Comparison of ENCODE assay signal across 8 mouse cellular contexts in genomic region chr7:30321539-30322284, GRCm38 (mm10). TPM values are rescaled to one million over a fixed set of nuclear protein-coding genes. Genes with fewer than 3 reads are reported as not detected.
DNase-seq lines count a peak whose midpoint lies in the region; ATAC-seq and TF ChIP-seq lines count a peak whose summit lies in the region.

Gene E130208F15Rik (plus strand): TSS chr7:30321740.

- H3K27ac ChIP-seq in MEL (ENCODE audit: control insufficient read depth, low read depth, low read length) = peak within 1 kb of the TSS; percentile 85
- peak within 1 kb of the TSS; percentile 76; the same call in 1 of the 2 replicates for H3K27ac ChIP-seq in forebrain, embryonic 14.5 days (ENCODE audit: low read depth, low read length)
- H3K27ac ChIP-seq in layer of hippocampus, adult 2 months = peak within 1 kb of the TSS; percentile 96
- peak within 1 kb of the TSS; percentile 90 for H3K27ac ChIP-seq in lung, embryonic 16.5 days (ENCODE audit: low read length)

- TF ChIP-seq CTCF in MEL (IDR thresholded peaks at IDR 0.05 in 2 of 3, conservative IDR thresholded peaks at IDR 0.05 in 1 of 3; ENCODE audit: control insufficient read depth in 1 of 3, insufficient read depth in 1 of 3, low read depth in 2 of 3, low read length in 3 of 3, poor library complexity in 1 of 3, severe bottlenecking in 1 of 3) = no peak
- no peak for TF ChIP-seq CTCF in layer of hippocampus, adult 2 months (conservative IDR thresholded peaks at IDR 0.05)

- no peak for TF ChIP-seq EP300 in MEL (IDR thresholded peaks at IDR 0.05; ENCODE audit: low read depth in 1 of 2, low read length in 2 of 2)

- intact Hi-C loops in heart, postnatal 25 days (cut with DNase I) = no loop called here

- peaks cover 7% of the 10 kb centered on the region; the same call in 1 of the 2 replicates for H3K79me2 ChIP-seq in MEL (ENCODE audit: control insufficient read depth, insufficient read depth, low read length, poor library complexity)

- under 1% methylated on average over 63 of the region's 63 CpGs for whole genome bisulfite sequencing in forebrain, embryonic 14.5 days
- WGBS in lung, embryonic 16.5 days = under 1% methylated on average over 63 of the region's 63 CpGs

- peak within 1 kb of the TSS; percentile 89 for H3K9ac ChIP-seq in MEL (ENCODE audit: control insufficient read depth, low read depth, low read length, poor library complexity, severe bottlenecking)
- H3K9ac ChIP-seq in forebrain, embryonic 14.5 days (ENCODE audit: low read length) = peak within 1 kb of the TSS; percentile 89
- peak within 1 kb of the TSS; percentile 91 for H3K9ac ChIP-seq in lung, embryonic 16.5 days (ENCODE audit: low read length)

- peaks cover 0 to 10% of the 10 kb centered on the region in 2 experiments; a peak in 2 of 4 replicates for H3K36me3 ChIP-seq in MEL (ENCODE audit: control insufficient read depth in 1 of 2, insufficient read depth in 2 of 2, low read length in 2 of 2)
- H3K36me3 ChIP-seq in forebrain, embryonic 14.5 days (ENCODE audit: control insufficient read depth, insufficient read depth, low read length) = no peaks in the 10 kb centered on the region
- no peaks in the 10 kb centered on the region for H3K36me3 ChIP-seq in lung, embryonic 16.5 days (ENCODE audit: control insufficient read depth, insufficient read depth, low read length)

- peak within 1 kb of the TSS; percentile 67 for H3K4me2 ChIP-seq in forebrain, embryonic 14.5 days (ENCODE audit: low read length)
- H3K4me2 ChIP-seq in lung, embryonic 16.5 days (ENCODE audit: low read depth, low read length) = peak within 1 kb of the TSS; percentile 88

- peak in 1 of 2 experiments; percentile 63; a peak in 3 of 4 replicates for TF ChIP-seq POLR2A in MEL (IDR thresholded peaks at IDR 0.05; ENCODE audit: control insufficient read depth in 1 of 2, insufficient read depth in 1 of 2, low read depth in 1 of 2, low read length in 2 of 2, poor library complexity in 1 of 2)

- peak; percentile 95 for DNase-seq in MEL (ENCODE audit: low read depth, low spot score)
- peak; percentile 83 for DNase-seq in c-Kit-positive CD71-positive TER-119-positive erythroid progenitor cells, embryonic 14.5 days (ENCODE audit: low spot score)
- peak; percentile 72 for DNase-seq in forebrain, embryonic 14.5 days (ENCODE audit: low spot score)
- DNase-seq in heart, postnatal 25 days (ENCODE audit: low spot score) = peak; percentile 51
- peak; percentile 66 to 82 for DNase-seq in layer of hippocampus, adult 2 months (ENCODE audit: low spot score in 2 of 2)
- DNase-seq in ovary, postnatal 14 days (ENCODE audit: low spot score) = peak; percentile 29
- DNase-seq in thymus, postnatal 14 days = peak; percentile 82

- ATAC-seq in forebrain, embryonic 14.5 days = peak; percentile 75
- ATAC-seq in lung, embryonic 16.5 days (ENCODE audit: low read depth) = peak; percentile 64

- no peaks in the 10 kb centered on the region for H3K9me3 ChIP-seq in MEL (replicated peaks; ENCODE audit: insufficient read depth, low read length)
- H3K9me3 ChIP-seq in forebrain, embryonic 14.5 days (replicated peaks; ENCODE audit: control insufficient read depth, low read length) = no peaks in the 10 kb centered on the region
- peaks cover 4% of the 10 kb centered on the region; the same call in 1 of the 2 replicates for H3K9me3 ChIP-seq in lung, embryonic 16.5 days (ENCODE audit: control insufficient read depth, low read length)

- no peak for TF ChIP-seq RAD21 in MEL (IDR thresholded peaks at IDR 0.05; ENCODE audit: low read depth, low read length)

- H3K27me3 ChIP-seq in MEL (ENCODE audit: control insufficient read depth in 1 of 2, insufficient read depth in 2 of 2, low read length in 2 of 2) = no peaks in the 10 kb centered on the region
- no peaks in the 10 kb centered on the region for H3K27me3 ChIP-seq in forebrain, embryonic 14.5 days (replicated peaks; ENCODE audit: control insufficient read depth, insufficient read depth, low read length)
- H3K27me3 ChIP-seq in lung, embryonic 16.5 days (ENCODE audit: control insufficient read depth, insufficient read depth, low read depth, low read length) = no peaks in the 10 kb centered on the region

- peaks cover 0 to 7% of the 10 kb centered on the region in 2 experiments; a peak in 2 of 4 replicates for H3K4me1 ChIP-seq in MEL (ENCODE audit: control insufficient read depth in 1 of 2, insufficient read depth in 2 of 2, low read length in 2 of 2)
- peaks cover 2% of the 10 kb centered on the region; the same call in 1 of the 2 replicates for H3K4me1 ChIP-seq in forebrain, embryonic 14.5 days (ENCODE audit: control insufficient read depth, insufficient read depth, low read length)
- peaks cover 12% of the 10 kb centered on the region for H3K4me1 ChIP-seq in lung, embryonic 16.5 days (replicated peaks; ENCODE audit: control insufficient read depth, insufficient read depth, low read length)

- H3K4me3 ChIP-seq in MEL (ENCODE audit: control insufficient read depth in 1 of 2, insufficient read depth in 1 of 2, low read depth in 2 of 2, low read length in 2 of 2) = peak within 1 kb of the TSS; percentile 78 to 79
- peak within 1 kb of the TSS; percentile 87 for H3K4me3 ChIP-seq in forebrain, embryonic 14.5 days (ENCODE audit: low read depth, low read length)
- peak within 1 kb of the TSS; percentile 91 for H3K4me3 ChIP-seq in layer of hippocampus, adult 2 months
- H3K4me3 ChIP-seq in lung, embryonic 16.5 days (ENCODE audit: low read length) = peak within 1 kb of the TSS; percentile 85

TF ChIP-seq in MEL, 35 proteins besides CTCF, POLR2A, EP300 and RAD21:
- TF ChIP-seq MYC (IDR thresholded peaks at IDR 0.05; ENCODE audit: low read depth, low read length) (0 out of 2 replicates have a peak, but pooled peaks have one; percentile 38), MEF2A (IDR thresholded peaks at IDR 0.05; ENCODE audit: extremely low read depth, insufficient replicate concordance, low read depth, low read length, poor library complexity, severe bottlenecking) (no peak), TBP (IDR thresholded peaks at IDR 0.05; ENCODE audit: low read depth, low read length) (peak; percentile 61; the same call in 1 of the 2 replicates), ZMIZ1 (IDR thresholded peaks at IDR 0.05; ENCODE audit: low read depth, low read length) (0 out of 2 replicates have a peak, but pooled peaks have one; percentile 16), GABPA (IDR thresholded peaks at IDR 0.05; ENCODE audit: low read depth, low read length) (no peak), BHLHE40 (IDR thresholded peaks at IDR 0.05; ENCODE audit: borderline replicate concordance, low read depth, low read length) (no peak), ZC3H11A (IDR thresholded peaks at IDR 0.05; ENCODE audit: low read depth, low read length) (no peak), NRF1 (IDR thresholded peaks at IDR 0.05; ENCODE audit: insufficient read depth, low read depth, low read length, poor library complexity, severe bottlenecking) (0 out of 2 replicates have a peak, but pooled peaks have one; percentile 32), USF2 (IDR thresholded peaks at IDR 0.05; ENCODE audit: borderline replicate concordance in 1 of 2, insufficient read depth in 1 of 2, low read depth in 1 of 2, low read length in 2 of 2) (no peak), POLR2AphosphoS5 (IDR thresholded peaks at IDR 0.05; ENCODE audit: borderline replicate concordance, low read depth, low read length) (0 out of 2 replicates have a peak, but pooled peaks have one; percentile 28), CHD1 (IDR thresholded peaks at IDR 0.05; ENCODE audit: low read depth, low read length) (no peak), TCF12 (IDR thresholded peaks at IDR 0.05; ENCODE audit: low read depth, low read length) (0 out of 2 replicates have a peak, but pooled peaks have one; percentile 10)

RNA-seq across cellular contexts. Expression of gene E130208F15Rik, which starts in this region (rescaled TPM):
- 0.92 and 0.96 TPM in 2 replicates for total RNA-seq in MEL (2012; rRNA removed)
- 1 to 10 TPM in 1 of 2 experiments, not detected in 1; 3.2 TPM for polyA plus RNA-seq in MEL (2012; ENCODE audit: insufficient read depth in 1 of 2, insufficient read length in 2 of 2, low read depth in 1 of 2, low replicate concordance in 2 of 2, missing spikeins in 1 of 2)
- not detected in 2 replicates for polyA plus RNA-seq in forebrain, embryonic 14.5 days (2014; fragmentation: Nextera tagmentation; extraction: Ambion mirVana)
- under 1 TPM; 0.45 to 0.99 TPM for total RNA-seq in heart, postnatal 25 days (2021)
- total RNA-seq in layer of hippocampus, adult 2 months (2021) = under 1 TPM; 0.41 to 0.81 TPM
- 0.38 TPM in 1 of 2 replicates, not detected in the other for polyA plus RNA-seq in lung, embryonic 16.5 days (2015; fragmentation: Nextera tagmentation; extraction: Ambion mirVana)

Comparison
In these comparisons a context has a peak if more than half of its experiments do, and no peak if none do; other contexts are left out.
1. Peak in every context shown above with its lines: DNase-seq, ATAC-seq, H3K4me3 ChIP-seq and H3K27ac ChIP-seq.
2. Peak in DNase-seq, ATAC-seq, H3K4me3 ChIP-seq, H3K27ac ChIP-seq, H3K9ac ChIP-seq and H3K4me2 ChIP-seq in forebrain, embryonic 14.5 days; RNA of the gene not detected or under 1 TPM.
3. Peak in DNase-seq in heart, postnatal 25 days; RNA of the gene not detected or under 1 TPM.
4. Peak in DNase-seq, H3K4me3 ChIP-seq and H3K27ac ChIP-seq in layer of hippocampus, adult 2 months; RNA of the gene not detected or under 1 TPM.
5. Peak in ATAC-seq, H3K4me3 ChIP-seq, H3K27ac ChIP-seq, H3K9ac ChIP-seq and H3K4me2 ChIP-seq in lung, embryonic 16.5 days; RNA of the gene not detected or under 1 TPM.
6. DNase-seq: peak in every context shown above with its lines; median percentile 95 in MEL; 83 in c-Kit-positive CD71-positive TER-119-positive erythroid progenitor cells, embryonic 14.5 days; 82 in thymus, postnatal 14 days; 74 in layer of hippocampus, adult 2 months; 72 in forebrain, embryonic 14.5 days; 51 in heart, postnatal 25 days; 29 in ovary, postnatal 14 days.